In genomic region chr11:23954323-23954722, GRCm38 (mm10) we compare ENCODE assay signal across 8 mouse cellular contexts. TPM values are rescaled to one million over a fixed set of nuclear protein-coding genes. Genes with fewer than 3 reads are reported as not detected.
A peak's percentile ranks its signal among the peaks of the same experiment; 100 is the strongest.
DNase-seq lines count a peak whose midpoint lies in the region; ATAC-seq and TF ChIP-seq lines count a peak whose summit lies in the region.

No protein-coding gene starts in this region.

- intact Hi-C loops in heart, postnatal 36 days (cut with DNase I): loop anchor here (1.0 to 5.0 kb wide), 4 partner anchors 57 to 327 kb away; partner anchors contain the start of gene Papolg

- H3K36me3 ChIP-seq in heart, embryonic 15.5 days: no peaks in the 10 kb centered on the region
- H3K36me3 ChIP-seq in CH12.LX (replicated peaks in 1 of 2; ENCODE audit: control insufficient read depth in 1 of 2, insufficient read depth in 1 of 2, low read length in 1 of 2): no peaks in the 10 kb centered on the region
- H3K36me3 ChIP-seq in midbrain, embryonic 13.5 days: no peaks in the 10 kb centered on the region

- peak overlapping the region; percentile 44 for H3K4me2 ChIP-seq in heart, embryonic 15.5 days
- peak overlapping the region; percentile 73; the same call in 1 of the 2 replicates for H3K4me2 ChIP-seq in CH12.LX (ENCODE audit: insufficient read depth, low read depth, poor library complexity, severe bottlenecking)
- H3K4me2 ChIP-seq in midbrain, embryonic 13.5 days (replicated peaks): 0 out of 2 replicates have a peak overlapping the region, but pooled peaks have one; percentile 1

- dilution Hi-C loops in CH12.LX (cut with MboI; ENCODE audit: extremely low pct_ligation_motif_present, extremely low pct_unique_long_range_greater_than_20kb, low sequenced_read_pairs): no loop called here

- no peak for DNase-seq in heart, postnatal 36 days
- DNase-seq in CH12.LX (ENCODE audit: extremely low read depth): peak; percentile 72
- peak; percentile 39 for DNase-seq in embryo, embryonic 11.5 days (ENCODE audit: low read depth, low spot score)
- DNase-seq in ovary, postnatal 10 days (ENCODE audit: low spot score): no peak
- DNase-seq in layer of hippocampus, postnatal 25 days (ENCODE audit: extremely low spot score in 1 of 2, low spot score in 1 of 2): no peak

- no peak for ATAC-seq in heart, embryonic 15.5 days (replicated peaks; ENCODE audit: insufficient number of reproducible peaks, insufficient read depth, low FRiP score, low read depth)
- ATAC-seq in midbrain, embryonic 13.5 days: no peak
- no peak for ATAC-seq in erythroblast, adult 5-6 weeks (replicated peaks; ENCODE audit: low FRiP score, poor library complexity, severe bottlenecking)

- no peaks in the 10 kb centered on the region for H3K27me3 ChIP-seq in heart, embryonic 15.5 days
- no peaks in the 10 kb centered on the region for H3K27me3 ChIP-seq in CH12.LX (replicated peaks)
- H3K27me3 ChIP-seq in midbrain, embryonic 13.5 days: no peaks in the 10 kb centered on the region

- no peak for TF ChIP-seq EP300 in CH12.LX (IDR thresholded peaks at IDR 0.05; ENCODE audit: low read length)

- 0 out of 2 replicates have a peak overlapping the region, but pooled peaks have one; percentile 3 for H3K9ac ChIP-seq in heart, embryonic 15.5 days
- peak overlapping the region; percentile 38 for H3K9ac ChIP-seq in CH12.LX (ENCODE audit: insufficient read depth, low read depth)
- 0 out of 2 replicates have a peak overlapping the region, but pooled peaks have one; percentile 16 for H3K9ac ChIP-seq in midbrain, embryonic 13.5 days (replicated peaks)

- in situ Hi-C loops in CH12.LX (cut with MboI; ENCODE audit: low pct_ligation_motif_present, low pct_unique_long_range_greater_than_20kb, low sequenced_read_pairs): loop anchor here (5.0 to 10.0 kb wide), 2 partner anchors 100 to 272 kb away; no protein-coding TSS in a partner anchor

- WGBS in heart, embryonic 15.5 days: under 1% methylated on average over 4 of the region's 4 CpGs
- 3% methylated on average over 4 of the region's 4 CpGs for WGBS in midbrain, embryonic 13.5 days

- H3K4me3 ChIP-seq in heart, embryonic 15.5 days: 0 out of 2 replicates have a peak overlapping the region, but pooled peaks have one; percentile 12
- H3K4me3 ChIP-seq in CH12.LX (replicated peaks in 1 of 3; ENCODE audit: low read depth in 2 of 3, low read length in 2 of 3, poor library complexity in 1 of 3): peak overlapping the region in 1 of 3 experiments; percentile 10
- H3K4me3 ChIP-seq in midbrain, embryonic 13.5 days (replicated peaks): no peak overlapping the region

- no peaks in the 10 kb centered on the region for H3K9me3 ChIP-seq in heart, embryonic 15.5 days (replicated peaks)
- peaks cover 6% of the 10 kb centered on the region for H3K9me3 ChIP-seq in CH12.LX (replicated peaks; ENCODE audit: low read length)
- H3K9me3 ChIP-seq in midbrain, embryonic 13.5 days: no peaks in the 10 kb centered on the region

- peak; percentile 14 to 92; a peak in 2 of 4 replicates for TF ChIP-seq CTCF in CH12.LX (conservative IDR thresholded peaks at IDR 0.05 in 1 of 2, IDR thresholded peaks at IDR 0.05 in 1 of 2; ENCODE audit: low read depth in 2 of 2, low read length in 2 of 2)

- no peaks in the 10 kb centered on the region for H3K79me2 ChIP-seq in CH12.LX (replicated peaks; ENCODE audit: control insufficient read depth, extremely low read depth, insufficient read depth, poor library complexity, severe bottlenecking)

- no peak overlapping the region for H3K27ac ChIP-seq in heart, embryonic 15.5 days
- no peak overlapping the region for H3K27ac ChIP-seq in CH12.LX (ENCODE audit: insufficient read depth, low read depth)
- H3K27ac ChIP-seq in midbrain, embryonic 13.5 days: no peak overlapping the region

- H3K4me1 ChIP-seq in heart, embryonic 15.5 days (replicated peaks): no peaks in the 10 kb centered on the region
- peaks cover 6 to 9% of the 10 kb centered on the region in 2 experiments for H3K4me1 ChIP-seq in CH12.LX (ENCODE audit: control insufficient read depth in 1 of 2, insufficient read depth in 2 of 2)
- H3K4me1 ChIP-seq in midbrain, embryonic 13.5 days (replicated peaks): no peaks in the 10 kb centered on the region

- no peak for TF ChIP-seq POLR2A in CH12.LX (IDR thresholded peaks at IDR 0.05; ENCODE audit: low read depth, low read length)

- peak; percentile 99 for TF ChIP-seq RAD21 in CH12.LX (IDR thresholded peaks at IDR 0.05; ENCODE audit: low read depth, low read length)

TF ChIP-seq in CH12.LX, 34 proteins besides CTCF, POLR2A, EP300 and RAD21:
- TF ChIP-seq USF1 (IDR thresholded peaks at IDR 0.05; ENCODE audit: low read depth, low read length): no peak
- no peak for TF ChIP-seq HCFC1 (IDR thresholded peaks at IDR 0.05; ENCODE audit: low read depth, low read length)
- TF ChIP-seq TCF12 (IDR thresholded peaks at IDR 0.05; ENCODE audit: low read depth, low read length): no peak
- no peak for TF ChIP-seq ZKSCAN1 (IDR thresholded peaks at IDR 0.05; ENCODE audit: borderline replicate concordance, low read depth, low read length)
- no peak for TF ChIP-seq GABPA (IDR thresholded peaks at IDR 0.05; ENCODE audit: insufficient replicate concordance, low read depth, low read length)
- no peak for TF ChIP-seq USF2 (conservative IDR thresholded peaks at IDR 0.05; ENCODE audit: low read depth, low read length)
- no peak for TF ChIP-seq ETS1 (conservative IDR thresholded peaks at IDR 0.05; ENCODE audit: low read depth, low read length)
- TF ChIP-seq MXI1 (IDR thresholded peaks at IDR 0.05; ENCODE audit: low read depth, low read length): no peak
- TF ChIP-seq CHD1 (IDR thresholded peaks at IDR 0.05; ENCODE audit: low read depth, low read length): no peak; the same call in 1 of the 2 replicates
- no peak for TF ChIP-seq NRF1 (IDR thresholded peaks at IDR 0.05; ENCODE audit: low read depth, low read length)
- no peak for TF ChIP-seq MAX (IDR thresholded peaks at IDR 0.05; ENCODE audit: low read length)
- no peak for TF ChIP-seq UBTF (IDR thresholded peaks at IDR 0.05; ENCODE audit: low read depth, low read length)
- no peak for TF ChIP-seq MYC (IDR thresholded peaks at IDR 0.05; ENCODE audit: low read depth, low read length)
- TF ChIP-seq ZC3H11A (IDR thresholded peaks at IDR 0.05; ENCODE audit: low read depth, low read length): peak; percentile 93
- TF ChIP-seq MEF2A (IDR thresholded peaks at IDR 0.05; ENCODE audit: borderline replicate concordance, low read depth, low read length): peak; percentile 40; the same call in 1 of the 2 replicates
- TF ChIP-seq JUN (IDR thresholded peaks at IDR 0.05; ENCODE audit: insufficient read depth, low read depth, low read length): 0 out of 2 replicates have a peak, but pooled peaks have one; percentile 3
- no peak for TF ChIP-seq KAT2A (IDR thresholded peaks at IDR 0.05; ENCODE audit: insufficient replicate concordance, low read length)
- TF ChIP-seq JUND (conservative IDR thresholded peaks at IDR 0.05; ENCODE audit: low read depth, low read length): 0 out of 2 replicates have a peak, but pooled peaks have one; percentile 29
- no peak for TF ChIP-seq MAZ (IDR thresholded peaks at IDR 0.05; ENCODE audit: low read depth, low read length)
- no peak for TF ChIP-seq ZMIZ1 (IDR thresholded peaks at IDR 0.05; ENCODE audit: low read depth, low read length)
- TF ChIP-seq PAX5 (IDR thresholded peaks at IDR 0.05; ENCODE audit: low read length): no peak
- peak; percentile 82 for TF ChIP-seq SMC3 (IDR thresholded peaks at IDR 0.05; ENCODE audit: low read depth, low read length)
- TF ChIP-seq SIN3A (IDR thresholded peaks at IDR 0.05; ENCODE audit: low read length): peak; percentile 73
- TF ChIP-seq E2F4 (IDR thresholded peaks at IDR 0.05; ENCODE audit: insufficient replicate concordance, low read depth, low read length): no peak; the same call in 1 of the 2 replicates
- TF ChIP-seq IRF4 (IDR thresholded peaks at IDR 0.05; ENCODE audit: low read depth, low read length): peak; percentile 45
- TF ChIP-seq ZNF384 (IDR thresholded peaks at IDR 0.05; ENCODE audit: low read depth, low read length): no peak

RNA-seq across cellular contexts. Expression of gene Papolg, which starts 59.3 kb away (rescaled TPM):
- polyA plus RNA-seq in heart, embryonic 15.5 days (2015; fragmentation: Nextera tagmentation; extraction: Ambion mirVana): 8.7 and 9.1 TPM in 2 replicates
- total RNA-seq in heart, postnatal 36 days (2021): 1 to 10 TPM; 7.2 to 7.4 TPM
- 13.3 and 13.6 TPM in 2 replicates for total RNA-seq in CH12.LX (2012; rRNA removed)
- total RNA-seq in CH12.LX (2014; rRNA removed): 23.0 and 23.1 TPM in 2 replicates
- 15.3 and 15.7 TPM in 2 replicates for polyA plus RNA-seq in CH12.LX (2012; ENCODE audit: insufficient read length, low read depth)
- 26.8 and 28.0 TPM in 2 replicates for polyA plus RNA-seq in midbrain, embryonic 13.5 days (2015; fragmentation: Nextera tagmentation; extraction: Ambion mirVana)
- 11.7 and 21.1 TPM in 2 replicates for total RNA-seq in erythroblast, adult 5-6 weeks (2015; ENCODE audit: low replicate concordance)
- total RNA-seq in erythroblast, adult 5-6 weeks (2017; ENCODE audit: low replicate concordance): 12.4 and 12.5 TPM in 2 replicates
- 10 to 100 TPM; 19.0 TPM for total RNA-seq in layer of hippocampus, postnatal 25 days (2021)

Comparison
In these comparisons a context has a peak if more than half of its experiments do, and no peak if none do; other contexts are left out.
1. H3K4me2 ChIP-seq: peak in every context shown above with its lines; median percentile 73 in CH12.LX; 44 in heart, embryonic 15.5 days; 1 in midbrain, embryonic 13.5 days.
2. DNase-seq: peak in CH12.LX (single experiment) and embryo, embryonic 11.5 days (single experiment); none in heart, postnatal 36 days (0 of 2), ovary, postnatal 10 days (single experiment) and layer of hippocampus, postnatal 25 days (0 of 2).
3. Peak in every context shown above with its lines, with median percentiles within 50 percentile points of each other: H3K9ac ChIP-seq.